Mouse (Mus musculus): ENCODE data around the gene Galr3. TPM values are rescaled to one million over a fixed set of nuclear protein-coding genes. Genes with fewer than 3 reads are reported as not detected.

The Galr3 gene
- not detected for polyA plus RNA-seq (2014; fragmentation: Illumina TruSeq; extraction: RNeasy Lipid Tissue Mini Kit (QIAGEN cat#74804); ENCODE audit: low read depth, low replicate concordance)

DNA sequence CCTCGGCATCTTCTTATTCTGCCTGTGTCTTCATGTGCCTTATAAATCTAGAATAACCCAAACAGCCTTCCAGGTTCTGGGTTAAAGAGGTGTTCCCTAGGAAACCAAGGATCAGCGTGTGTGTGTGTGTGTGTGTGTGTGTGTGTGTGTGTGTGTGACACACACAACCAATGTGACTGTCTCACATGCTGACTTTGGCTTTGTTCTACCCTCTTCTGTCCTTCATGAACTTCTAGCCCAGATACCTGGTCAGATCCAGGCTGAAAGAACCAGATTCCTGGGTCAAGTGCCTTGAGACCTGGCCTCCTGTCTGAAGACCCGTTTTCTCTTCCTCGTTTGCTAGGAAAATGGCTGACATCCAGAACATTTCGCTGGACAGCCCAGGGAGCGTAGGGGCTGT is at the start of gene Galr3:
Gene Galr3 (plus strand): TSS at position 301 of the 400 bp plus-strand sequence.

GRCm38 (mm10) chr15:79028237-79028738 is 13.4 kb upstream of the Galr3 start, which contains the start of gene H1f0:
TSS of gene H1f0 (plus strand) at chr15:79028450.

GRCm38 (mm10) chr15:79062376-79063159 is 20.9 kb downstream of the Galr3 start, which contains the start of gene Ankrd54:
TSS of gene Ankrd54 (minus strand) at chr15:79062893.

GRCm38 (mm10) chr15:79074913-79075532 is 33.3 kb downstream of the Galr3 start, which contains the start of gene Eif3l:
TSS of gene Eif3l (plus strand) at chr15:79075179.

Other genes with a start within 250 kb of the Galr3 start
- 0.15 TPM for gene Card10, start 238.8 kb upstream of the Galr3 start, polyA plus RNA-seq (2014; fragmentation: Illumina TruSeq; extraction: RNeasy Lipid Tissue Mini Kit (QIAGEN cat#74804); ENCODE audit: low read depth, low replicate concordance)
- 0.07 TPM for gene Cdc42ep1, start 199.3 kb upstream of the Galr3 start, polyA plus RNA-seq (2014; fragmentation: Illumina TruSeq; extraction: RNeasy Lipid Tissue Mini Kit (QIAGEN cat#74804); ENCODE audit: low read depth, low replicate concordance)
- 0.45 TPM for gene Lgals2, start 186.4 kb upstream of the Galr3 start, polyA plus RNA-seq (2014; fragmentation: Illumina TruSeq; extraction: RNeasy Lipid Tissue Mini Kit (QIAGEN cat#74804); ENCODE audit: low read depth, low replicate concordance)
- 3.3 TPM for gene Gga1, start 164.7 kb upstream of the Galr3 start, polyA plus RNA-seq (2014; fragmentation: Illumina TruSeq; extraction: RNeasy Lipid Tissue Mini Kit (QIAGEN cat#74804); ENCODE audit: low read depth, low replicate concordance)
- not detected for gene Gm49510, start 142.2 kb upstream of the Galr3 start, polyA plus RNA-seq (2014; fragmentation: Illumina TruSeq; extraction: RNeasy Lipid Tissue Mini Kit (QIAGEN cat#74804); ENCODE audit: low read depth, low replicate concordance)
- gene Sh3bp1, start 142.1 kb upstream of the Galr3 start, polyA plus RNA-seq (2014; fragmentation: Illumina TruSeq; extraction: RNeasy Lipid Tissue Mini Kit (QIAGEN cat#74804); ENCODE audit: low read depth, low replicate concordance): not detected
- 0.49 TPM for gene Pdxp, start 128.0 kb upstream of the Galr3 start, polyA plus RNA-seq (2014; fragmentation: Illumina TruSeq; extraction: RNeasy Lipid Tissue Mini Kit (QIAGEN cat#74804); ENCODE audit: low read depth, low replicate concordance)
- gene Lgals1, start 115.2 kb upstream of the Galr3 start, polyA plus RNA-seq (2014; fragmentation: Illumina TruSeq; extraction: RNeasy Lipid Tissue Mini Kit (QIAGEN cat#74804); ENCODE audit: low read depth, low replicate concordance): 5.7 TPM
- gene Nol12, start 107.0 kb upstream of the Galr3 start, polyA plus RNA-seq (2014; fragmentation: Illumina TruSeq; extraction: RNeasy Lipid Tissue Mini Kit (QIAGEN cat#74804); ENCODE audit: low read depth, low replicate concordance): 13.6 TPM
- 0.59 TPM for gene Triobp, start 94.2 kb upstream of the Galr3 start, polyA plus RNA-seq (2014; fragmentation: Illumina TruSeq; extraction: RNeasy Lipid Tissue Mini Kit (QIAGEN cat#74804); ENCODE audit: low read depth, low replicate concordance)
- gene H1f0, start 13.4 kb upstream of the Galr3 start, polyA plus RNA-seq (2014; fragmentation: Illumina TruSeq; extraction: RNeasy Lipid Tissue Mini Kit (QIAGEN cat#74804); ENCODE audit: low read depth, low replicate concordance): 11.0 TPM
- gene Ankrd54, start 21.0 kb downstream of the Galr3 start, polyA plus RNA-seq (2014; fragmentation: Illumina TruSeq; extraction: RNeasy Lipid Tissue Mini Kit (QIAGEN cat#74804); ENCODE audit: low read depth, low replicate concordance): 16.7 TPM
- gene Eif3l, start 33.3 kb downstream of the Galr3 start, polyA plus RNA-seq (2014; fragmentation: Illumina TruSeq; extraction: RNeasy Lipid Tissue Mini Kit (QIAGEN cat#74804); ENCODE audit: low read depth, low replicate concordance): 67.2 TPM
- gene Micall1, start 67.0 kb downstream of the Galr3 start, polyA plus RNA-seq (2014; fragmentation: Illumina TruSeq; extraction: RNeasy Lipid Tissue Mini Kit (QIAGEN cat#74804); ENCODE audit: low read depth, low replicate concordance): 14.5 TPM
- gene Polr2f, start 99.1 kb downstream of the Galr3 start, polyA plus RNA-seq (2014; fragmentation: Illumina TruSeq; extraction: RNeasy Lipid Tissue Mini Kit (QIAGEN cat#74804); ENCODE audit: low read depth, low replicate concordance): not detected
- 20.5 TPM for gene 1700088E04Rik, start 99.4 kb downstream of the Galr3 start, polyA plus RNA-seq (2014; fragmentation: Illumina TruSeq; extraction: RNeasy Lipid Tissue Mini Kit (QIAGEN cat#74804); ENCODE audit: low read depth, low replicate concordance)
- not detected for gene Sox10, start 123.4 kb downstream of the Galr3 start, polyA plus RNA-seq (2014; fragmentation: Illumina TruSeq; extraction: RNeasy Lipid Tissue Mini Kit (QIAGEN cat#74804); ENCODE audit: low read depth, low replicate concordance)
- 24.5 TPM for gene Pick1, start 187.3 kb downstream of the Galr3 start, polyA plus RNA-seq (2014; fragmentation: Illumina TruSeq; extraction: RNeasy Lipid Tissue Mini Kit (QIAGEN cat#74804); ENCODE audit: low read depth, low replicate concordance)
- 1.6 TPM for gene Gm49486, start 187.5 kb downstream of the Galr3 start, polyA plus RNA-seq (2014; fragmentation: Illumina TruSeq; extraction: RNeasy Lipid Tissue Mini Kit (QIAGEN cat#74804); ENCODE audit: low read depth, low replicate concordance)
- not detected for gene Slc16a8, start 212.9 kb downstream of the Galr3 start, polyA plus RNA-seq (2014; fragmentation: Illumina TruSeq; extraction: RNeasy Lipid Tissue Mini Kit (QIAGEN cat#74804); ENCODE audit: low read depth, low replicate concordance)
- gene Baiap2l2, start 243.7 kb downstream of the Galr3 start, polyA plus RNA-seq (2014; fragmentation: Illumina TruSeq; extraction: RNeasy Lipid Tissue Mini Kit (QIAGEN cat#74804); ENCODE audit: low read depth, low replicate concordance): not detected